Mouse (Mus musculus): ENCODE data around the gene Lonp1.
A peak's percentile ranks its signal among the peaks of the same experiment; 100 is the strongest.

The Lonp1 gene

GRCm38 (mm10) chr17:56585171-56585821 is 41.4 kb downstream of the Lonp1 start:
- peak; percentile 68 for DNase-seq

GRCm38 (mm10) chr17:56584257-56585130 is 42.2 kb downstream of the Lonp1 start, which contains the start of the genes Safb2 and Safb:
Safb2 (minus strand) TSS chr17:56584585.
Safb (plus strand) TSS chr17:56584825.
- peak; percentile 99 for DNase-seq

GRCm38 (mm10) chr17:56583611-56584256 is 43.0 kb downstream of the Lonp1 start:
- no peak for DNase-seq

- DNase-seq, result no peak
These were observed 43.6 kb downstream of the Lonp1 start for GRCm38 (mm10) chr17:56583071-56583470.

GRCm38 (mm10) chr17:56572939-56573338 is 53.7 kb downstream of the Lonp1 start:
- no peak for DNase-seq

GRCm38 (mm10) chr17:56572154-56572553 is 54.5 kb downstream of the Lonp1 start:
- peak; percentile 44 for DNase-seq

- no peak for DNase-seq
These were observed 56.4 kb downstream of the Lonp1 start for GRCm38 (mm10) chr17:56570287-56570686.

- DNase-seq, result no peak
These were observed 59.3 kb downstream of the Lonp1 start for GRCm38 (mm10) chr17:56567370-56567769.

GRCm38 (mm10) chr17:56566918-56567317 is 59.8 kb downstream of the Lonp1 start:
- DNase-seq, result no peak

- DNase-seq, result no peak
These were observed 60.4 kb downstream of the Lonp1 start for GRCm38 (mm10) chr17:56566293-56566692.

Data from kidney, postnatal 14 days (tissue).